13 mouse cellular contexts compared by ENCODE assay signal in the genomic region with DNA sequence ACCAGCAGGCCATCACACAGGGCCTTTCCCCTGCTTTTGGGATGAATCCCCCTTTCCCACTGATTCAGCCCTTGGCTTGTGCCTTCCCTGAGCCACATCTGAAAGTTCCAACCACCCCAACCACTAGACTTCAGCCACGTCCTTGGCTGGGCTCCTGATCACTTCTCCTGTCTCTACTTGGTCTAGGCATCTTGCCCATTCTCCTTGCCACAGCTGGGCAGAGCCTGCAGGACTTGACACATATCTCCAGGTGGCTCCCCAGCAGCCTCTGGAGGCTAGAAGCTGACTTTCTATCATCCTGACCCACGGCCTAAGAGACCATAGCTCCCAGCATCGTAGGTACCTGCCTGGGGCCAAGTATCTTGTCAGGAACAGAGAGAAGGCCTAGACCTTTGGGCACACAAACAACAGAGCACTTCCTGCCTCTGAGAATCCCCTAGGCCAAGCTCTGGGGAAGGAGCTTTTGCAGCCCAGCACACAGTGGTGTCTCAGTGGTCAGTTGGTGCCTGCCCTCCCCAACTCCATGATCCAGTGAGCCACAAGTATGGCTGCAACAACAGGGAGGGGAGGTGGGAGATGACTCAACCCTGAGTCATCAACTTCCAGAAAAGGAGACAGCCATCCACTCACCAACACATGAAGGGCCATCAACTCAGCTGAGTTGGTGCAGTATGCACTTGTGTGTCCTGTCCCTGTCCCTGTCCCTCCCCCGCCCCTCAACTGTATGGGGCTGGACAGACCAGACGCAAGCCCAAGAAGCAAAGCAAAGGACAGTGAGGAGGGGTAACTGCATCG. TPM values are rescaled to one million over a fixed set of nuclear protein-coding genes. Genes with fewer than 3 reads are reported as not detected.
DNase-seq lines count a peak whose midpoint lies in the region; ATAC-seq lines count a peak whose summit lies in the region.
"Had no signal": no experiment of that assay in that cellular context is flagged by ENCODE, and none has a peak within 500 bp of the region (broad histone marks: within the 10 kb centered on the region; RNA-seq: fewer than 3 reads in every experiment).

No protein-coding gene starts in this region.

- H3K9me3 ChIP-seq in heart, embryonic 10.5 days: no peaks in the 10 kb centered on the region
- no peaks in the 10 kb centered on the region for H3K9me3 ChIP-seq in midbrain, embryonic 11.5 days (ENCODE audit: control insufficient read depth, low read length)
- H3K9me3 ChIP-seq in midbrain, embryonic 16.5 days (replicated peaks; ENCODE audit: control insufficient read depth, low read length, poor library complexity, severe bottlenecking): no peaks in the 10 kb centered on the region
- H3K9me3 ChIP-seq in stomach, embryonic 14.5 days (ENCODE audit: control insufficient read depth, low read depth, low read length): no peaks in the 10 kb centered on the region

- H3K4me1 ChIP-seq in heart, embryonic 10.5 days: peaks cover 50% of the 10 kb centered on the region
- no peaks in the 10 kb centered on the region for H3K4me1 ChIP-seq in midbrain, embryonic 11.5 days (ENCODE audit: control insufficient read depth, insufficient read depth, low read length)
- H3K4me1 ChIP-seq in midbrain, embryonic 16.5 days (ENCODE audit: control insufficient read depth, insufficient read depth, low read length): peaks cover 3% of the 10 kb centered on the region; the same call in 1 of the 2 replicates
- peaks cover 28% of the 10 kb centered on the region for H3K4me1 ChIP-seq in stomach, embryonic 14.5 days (ENCODE audit: control insufficient read depth, insufficient read depth, low read length)

- no peak overlapping the region for H3K9ac ChIP-seq in midbrain, embryonic 11.5 days (ENCODE audit: low read length)
- H3K9ac ChIP-seq in midbrain, embryonic 16.5 days (ENCODE audit: low read depth, low read length): no peak overlapping the region
- no peak overlapping the region for H3K9ac ChIP-seq in stomach, embryonic 14.5 days (replicated peaks; ENCODE audit: low read depth, low read length)
- H3K9ac ChIP-seq: forebrain, postnatal 0 days had no signal

- 71% methylated on average over 6 of the region's 6 CpGs for WGBS in heart, embryonic 10.5 days
- WGBS in midbrain, embryonic 11.5 days: 71% methylated on average over 6 of the region's 6 CpGs
- 73% methylated on average over 6 of the region's 6 CpGs for WGBS in midbrain, embryonic 16.5 days
- WGBS in stomach, embryonic 14.5 days: 74% methylated on average over 6 of the region's 6 CpGs

- 0 out of 2 replicates have a peak, but pooled peaks have one; percentile 38 for ATAC-seq in midbrain, embryonic 11.5 days (ENCODE audit: low FRiP score)
- no peak for ATAC-seq in midbrain, embryonic 16.5 days
- no peak for ATAC-seq in stomach, embryonic 14.5 days (ENCODE audit: insufficient number of reproducible peaks, insufficient read depth, low FRiP score, low read depth)
- ATAC-seq: forebrain, postnatal 0 days; hindbrain, postnatal 0 days had no signal

- H3K36me3 ChIP-seq in heart, embryonic 10.5 days: no peaks in the 10 kb centered on the region
- H3K36me3 ChIP-seq in midbrain, embryonic 11.5 days (ENCODE audit: control insufficient read depth, insufficient read depth, low read length): no peaks in the 10 kb centered on the region
- H3K36me3 ChIP-seq in midbrain, embryonic 16.5 days (ENCODE audit: control insufficient read depth, insufficient read depth, low read length): no peaks in the 10 kb centered on the region
- H3K36me3 ChIP-seq in stomach, embryonic 14.5 days (ENCODE audit: control insufficient read depth, insufficient read depth, low read length): no peaks in the 10 kb centered on the region

- H3K4me2 ChIP-seq in midbrain, embryonic 11.5 days: no peak overlapping the region
- H3K4me2 ChIP-seq in midbrain, embryonic 16.5 days (ENCODE audit: low read length): no peak overlapping the region
- no peak overlapping the region for H3K4me2 ChIP-seq in stomach, embryonic 14.5 days (replicated peaks; ENCODE audit: low read depth, low read length)

- H3K4me3 ChIP-seq in heart, embryonic 10.5 days: no peak overlapping the region
- no peak overlapping the region for H3K4me3 ChIP-seq in midbrain, embryonic 11.5 days (ENCODE audit: low read depth, low read length)
- H3K4me3 ChIP-seq in midbrain, embryonic 16.5 days (ENCODE audit: low read depth, low read length): no peak overlapping the region
- H3K4me3 ChIP-seq in stomach, embryonic 14.5 days (ENCODE audit: low read depth, low read length): no peak overlapping the region

- H3K27ac ChIP-seq in heart, embryonic 10.5 days: no peak overlapping the region
- no peak overlapping the region for H3K27ac ChIP-seq in midbrain, embryonic 11.5 days (ENCODE audit: low read depth, low read length)
- H3K27ac ChIP-seq in midbrain, embryonic 16.5 days (ENCODE audit: low read length): no peak overlapping the region
- H3K27ac ChIP-seq in stomach, embryonic 14.5 days (ENCODE audit: low read length): peak overlapping the region; percentile 15; the same call in 1 of the 2 replicates
- H3K27ac ChIP-seq: hindbrain, postnatal 0 days had no signal

- peaks cover 5% of the 10 kb centered on the region; the same call in 1 of the 2 replicates for H3K27me3 ChIP-seq in heart, embryonic 10.5 days (ENCODE audit: insufficient read depth, poor library complexity, severe bottlenecking)
- no peaks in the 10 kb centered on the region for H3K27me3 ChIP-seq in midbrain, embryonic 11.5 days (ENCODE audit: control insufficient read depth, insufficient read depth, low read length)
- H3K27me3 ChIP-seq in midbrain, embryonic 16.5 days (ENCODE audit: control insufficient read depth, insufficient read depth, low read depth, low read length): no peaks in the 10 kb centered on the region
- no peaks in the 10 kb centered on the region for H3K27me3 ChIP-seq in stomach, embryonic 14.5 days (ENCODE audit: control insufficient read depth, insufficient read depth, low read length)

- DNase-seq in heart, adult 11 months: peak; percentile 91
- no peak for DNase-seq in heart, embryonic 10.5 days (ENCODE audit: low spot score)
- DNase-seq in midbrain, embryonic 11.5 days (ENCODE audit: low spot score, missing footprints): no peak
- DNase-seq in brain, adult 2 months (ENCODE audit: low read depth, low spot score): peak; percentile 73
- no peak for DNase-seq in thymus, postnatal 0 days (ENCODE audit: low spot score)
- DNase-seq in retina, embryonic 14.5 days (ENCODE audit: low spot score): no peak
- DNase-seq: adrenal gland, adult 8-10 months; cerebellum, adult 9-10 months; forebrain, postnatal 0 days; kidney, postnatal 4 days had no signal

RNA-seq across cellular contexts. Expression of a gene that starts 10.1 kb away (rescaled TPM):
- polyA plus RNA-seq in heart, embryonic 10.5 days (2016; fragmentation: Nextera tagmentation; extraction: Ambion mirVana): 3.5 and 5.6 TPM in 2 replicates
- 1.2 and 1.4 TPM in 2 replicates for polyA plus RNA-seq in midbrain, embryonic 11.5 days (2014; fragmentation: Nextera tagmentation; extraction: Ambion mirVana)
- 0.53 and 0.67 TPM in 2 replicates for polyA plus RNA-seq in midbrain, embryonic 16.5 days (2015; fragmentation: Nextera tagmentation; extraction: Ambion mirVana)
- polyA plus RNA-seq in stomach, embryonic 14.5 days (2014; fragmentation: Nextera tagmentation; extraction: Ambion mirVana): 4.4 and 5.0 TPM in 2 replicates
- 2.2 and 3.1 TPM in 2 replicates for polyA plus RNA-seq in thymus, postnatal 0 days (2015; fragmentation: Nextera tagmentation; extraction: Ambion mirVana)

RNA-seq across cellular contexts. Expression of a gene that starts 41.4 kb away (rescaled TPM):
- 57.2 and 99.3 TPM in 2 replicates for polyA plus RNA-seq in heart, embryonic 10.5 days (2016; fragmentation: Nextera tagmentation; extraction: Ambion mirVana)
- polyA plus RNA-seq in midbrain, embryonic 11.5 days (2014; fragmentation: Nextera tagmentation; extraction: Ambion mirVana): 1.9 and 2.7 TPM in 2 replicates
- 4.0 and 4.2 TPM in 2 replicates for polyA plus RNA-seq in midbrain, embryonic 16.5 days (2015; fragmentation: Nextera tagmentation; extraction: Ambion mirVana)
- polyA plus RNA-seq in stomach, embryonic 14.5 days (2014; fragmentation: Nextera tagmentation; extraction: Ambion mirVana): 2.8 and 3.1 TPM in 2 replicates
- 10.1 and 10.6 TPM in 2 replicates for polyA plus RNA-seq in thymus, postnatal 0 days (2015; fragmentation: Nextera tagmentation; extraction: Ambion mirVana)

Comparison
In these comparisons a context has a peak if more than half of its experiments do, and no peak if none do; other contexts are left out.
1. DNase-seq: peak in heart, adult 11 months (single experiment) and brain, adult 2 months (single experiment); none in heart, embryonic 10.5 days (single experiment), midbrain, embryonic 11.5 days (single experiment), thymus, postnatal 0 days (single experiment) and retina, embryonic 14.5 days (single experiment).